Mouse (Mus musculus): ENCODE measurements around the gene Spen. TPM values are rescaled to one million over a fixed set of nuclear protein-coding genes. Genes with fewer than 3 reads are reported as not detected.

The Spen gene
- polyA plus RNA-seq, 1 experiment from 2014 or later: 19.4 TPM

- Histone ChIP-seq H3K4me1 (no peaks in the 10 kb centered on the region), H3K9me3 (no peaks in the 10 kb centered on the region), H3K27me3 (replicated peaks) (no peaks in the 10 kb centered on the region), H3K27ac (no peak overlapping the region), H3K4me3 (no peak overlapping the region), H3K4me2 (no peak overlapping the region), H3K36me3 (replicated peaks) (no peaks in the 10 kb centered on the region), H3K9ac (no peak overlapping the region)
- ATAC-seq (replicated peaks): no peak
- 79% methylated on average over 14 of the region's 14 CpGs for WGBS
These were observed 105.7 kb downstream of the Spen start for GRCm38 (mm10) chr4:141432666-141433065.

GRCm38 (mm10) chr4:141430997-141431396 lies 107.4 kb downstream of the Spen start:
- Histone ChIP-seq H3K4me1 (peaks cover 4% of the 10 kb centered on the region), H3K4me2 (no peak overlapping the region), H3K4me3 (no peak overlapping the region), H3K9ac (no peak overlapping the region), H3K27ac (no peak overlapping the region), H3K36me3 (replicated peaks) (no peaks in the 10 kb centered on the region), H3K27me3 (replicated peaks) (no peaks in the 10 kb centered on the region), H3K9me3 (no peaks in the 10 kb centered on the region)
- ATAC-seq (replicated peaks): no peak
- WGBS: 45% methylated on average over 9 of the region's 9 CpGs

GRCm38 (mm10) chr4:141429847-141430246 lies 108.5 kb downstream of the Spen start:
- H3K4me3 ChIP-seq: no peak overlapping the region
- 47% methylated on average over 9 of the region's 9 CpGs for WGBS
- no peaks in the 10 kb centered on the region for H3K36me3 ChIP-seq (replicated peaks)
- H3K27ac ChIP-seq: no peak overlapping the region
- H3K27me3 ChIP-seq (replicated peaks): no peaks in the 10 kb centered on the region
- no peak overlapping the region for H3K9ac ChIP-seq
- no peaks in the 10 kb centered on the region for H3K9me3 ChIP-seq
- no peak overlapping the region for H3K4me2 ChIP-seq
- peaks cover 15% of the 10 kb centered on the region for H3K4me1 ChIP-seq
- ATAC-seq (replicated peaks): no peak

GRCm38 (mm10) chr4:141429381-141429780 lies 109.0 kb downstream of the Spen start:
- no peak overlapping the region for H3K9ac ChIP-seq
- peaks cover 16% of the 10 kb centered on the region for H3K4me1 ChIP-seq
- no peak for ATAC-seq (replicated peaks)
- WGBS: 85% methylated on average over 6 of the region's 6 CpGs
- H3K4me3 ChIP-seq: no peak overlapping the region
- H3K4me2 ChIP-seq: no peak overlapping the region
- no peaks in the 10 kb centered on the region for H3K36me3 ChIP-seq (replicated peaks)
- H3K27ac ChIP-seq: no peak overlapping the region
- H3K27me3 ChIP-seq (replicated peaks): no peaks in the 10 kb centered on the region
- H3K9me3 ChIP-seq: no peaks in the 10 kb centered on the region

GRCm38 (mm10) chr4:141427921-141428320 lies 110.5 kb downstream of the Spen start:
- H3K4me3 ChIP-seq: no peak overlapping the region
- H3K36me3 ChIP-seq (replicated peaks): no peaks in the 10 kb centered on the region
- H3K9me3 ChIP-seq: no peaks in the 10 kb centered on the region
- H3K27me3 ChIP-seq (replicated peaks): no peaks in the 10 kb centered on the region
- no peak overlapping the region for H3K27ac ChIP-seq
- H3K9ac ChIP-seq: no peak overlapping the region
- H3K4me2 ChIP-seq: no peak overlapping the region
- no peak for ATAC-seq (replicated peaks)
- peaks cover 16% of the 10 kb centered on the region for H3K4me1 ChIP-seq
- WGBS: 82% methylated on average over 13 of the region's 13 CpGs

GRCm38 (mm10) chr4:141426796-141427745 lies 111.3 kb downstream of the Spen start:
- 82% methylated on average over 10 of the region's 10 CpGs for WGBS
- Histone ChIP-seq H3K4me3 (no peak overlapping the region), H3K9ac (no peak overlapping the region), H3K27me3 (replicated peaks) (no peaks in the 10 kb centered on the region), H3K4me2 (no peak overlapping the region), H3K36me3 (replicated peaks) (no peaks in the 10 kb centered on the region), H3K4me1 (peaks cover 16% of the 10 kb centered on the region), H3K9me3 (no peaks in the 10 kb centered on the region), H3K27ac (no peak overlapping the region)
- ATAC-seq (replicated peaks): no peak

- H3K4me1 ChIP-seq: peaks cover 16% of the 10 kb centered on the region
- H3K9me3 ChIP-seq: no peaks in the 10 kb centered on the region
- 4% methylated on average over 36 of the region's 36 CpGs for WGBS
- no peaks in the 10 kb centered on the region for H3K27me3 ChIP-seq (replicated peaks)
- peak; percentile 94 for ATAC-seq (replicated peaks)
- H3K4me3 ChIP-seq: peak overlapping the region; percentile 39
- no peaks in the 10 kb centered on the region for H3K36me3 ChIP-seq (replicated peaks)
- H3K27ac ChIP-seq: no peak overlapping the region; the same call in 1 of the 2 replicates
- H3K9ac ChIP-seq: peak overlapping the region; percentile 47
- H3K4me2 ChIP-seq: peak overlapping the region; percentile 72
These were observed 112.6 kb downstream of the Spen start for GRCm38 (mm10) chr4:141425484-141426479.

GRCm38 (mm10) chr4:141423691-141424431 lies 114.5 kb downstream of the Spen start:
- no peak for ATAC-seq (replicated peaks)
- WGBS: 89% methylated on average over 13 of the region's 13 CpGs

GRCm38 (mm10) chr4:141423288-141423687 lies 115.1 kb downstream of the Spen start:
- Histone ChIP-seq H3K36me3 (replicated peaks) (no peaks in the 10 kb centered on the region), H3K9me3 (no peaks in the 10 kb centered on the region), H3K4me1 (peaks cover 16% of the 10 kb centered on the region), H3K4me2 (no peak overlapping the region), H3K27me3 (replicated peaks) (no peaks in the 10 kb centered on the region), H3K9ac (no peak overlapping the region), H3K27ac (no peak overlapping the region), H3K4me3 (no peak overlapping the region)
- no peak for ATAC-seq (replicated peaks)
- 79% methylated on average over 5 of the region's 5 CpGs for WGBS

More at GRCm38 (mm10) chr4:141423691-141424431, 114.5 kb downstream of the Spen start:
- no peak overlapping the region for H3K9ac ChIP-seq
- H3K27ac ChIP-seq: no peak overlapping the region
- no peaks in the 10 kb centered on the region for H3K9me3 ChIP-seq
- H3K27me3 ChIP-seq (replicated peaks): no peaks in the 10 kb centered on the region
- H3K4me2 ChIP-seq: no peak overlapping the region
- H3K4me3 ChIP-seq: no peak overlapping the region
- peaks cover 16% of the 10 kb centered on the region for H3K4me1 ChIP-seq
- H3K36me3 ChIP-seq (replicated peaks): no peaks in the 10 kb centered on the region

GRCm38 (mm10) chr4:141422841-141423240 lies 115.6 kb downstream of the Spen start:
- Histone ChIP-seq H3K4me1 (peaks cover 16% of the 10 kb centered on the region), H3K9ac (no peak overlapping the region), H3K27ac (no peak overlapping the region), H3K36me3 (replicated peaks) (no peaks in the 10 kb centered on the region), H3K4me2 (no peak overlapping the region), H3K4me3 (no peak overlapping the region), H3K27me3 (replicated peaks) (no peaks in the 10 kb centered on the region), H3K9me3 (no peaks in the 10 kb centered on the region)
- 77% methylated on average over 5 of the region's 5 CpGs for WGBS
- no peak for ATAC-seq (replicated peaks)

GRCm38 (mm10) chr4:141421423-141421822 lies 117.0 kb downstream of the Spen start:
- no peak overlapping the region for H3K9ac ChIP-seq
- H3K36me3 ChIP-seq (replicated peaks): no peaks in the 10 kb centered on the region
- 69% methylated on average over 14 of the region's 14 CpGs for WGBS
- H3K27ac ChIP-seq: no peak overlapping the region
- no peak for ATAC-seq (replicated peaks)
- peaks cover 16% of the 10 kb centered on the region for H3K4me1 ChIP-seq
- no peak overlapping the region for H3K4me3 ChIP-seq
- H3K4me2 ChIP-seq: no peak overlapping the region
- no peaks in the 10 kb centered on the region for H3K9me3 ChIP-seq
- no peaks in the 10 kb centered on the region for H3K27me3 ChIP-seq (replicated peaks)

Measured in midbrain, embryonic 15.5 days (tissue).